Mouse (Mus musculus) ovary, adult 18-20 months (tissue): ENCODE measurements around the gene March4.

Source experiments
- DNase-seq: peaks from one replicate; pipeline ENCODE4 v3.0.0; 2022; ENCODE audit warnings: low spot score, mixed read lengths

March4 gene

GRCm38 (mm10) chr1:72390420-72390819 lies 146.3 kb downstream of the March4 start:
- no peak for DNase-seq

GRCm38 (mm10) chr1:72383651-72384050 lies 153.1 kb downstream of the March4 start:
- DNase-seq: no peak

GRCm38 (mm10) chr1:72383056-72383455 lies 153.7 kb downstream of the March4 start:
- no peak for DNase-seq

GRCm38 (mm10) chr1:72380544-72380943 lies 156.2 kb downstream of the March4 start:
- no peak for DNase-seq

- no peak for DNase-seq
These were observed 156.9 kb downstream of the March4 start for GRCm38 (mm10) chr1:72379752-72380353.

- DNase-seq: no peak
These were observed 158.6 kb downstream of the March4 start for GRCm38 (mm10) chr1:72378151-72378550.
